Comparison of ENCODE assay signal across 29 mouse cellular contexts in the genomic region with DNA sequence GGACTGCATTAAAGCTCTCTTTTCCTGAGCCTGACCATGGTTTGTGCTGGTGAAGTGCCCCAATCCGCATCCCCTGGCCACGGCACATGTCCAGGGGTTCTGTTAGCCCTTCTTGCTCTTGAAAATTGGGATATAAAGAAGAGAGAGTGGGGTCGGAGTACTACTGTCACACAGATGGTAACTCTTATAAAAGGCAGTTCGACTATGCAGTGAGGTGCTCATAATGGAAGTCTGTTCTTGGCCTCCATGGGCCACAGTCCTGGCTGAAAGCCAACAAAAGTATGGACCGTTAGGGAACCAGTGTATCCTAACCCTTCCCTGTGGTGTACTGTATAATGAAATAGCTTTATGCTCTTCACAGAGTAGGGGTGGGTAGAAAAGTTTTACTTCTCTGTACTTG. TPM values are rescaled to one million over a fixed set of nuclear protein-coding genes. Genes with fewer than 3 reads are reported as not detected.
DNase-seq lines count a peak whose midpoint lies in the region; ATAC-seq lines count a peak whose summit lies in the region.
"Had no signal": no experiment of that assay in that cellular context is flagged by ENCODE, and none has a peak within 500 bp of the region (broad histone marks: within the 10 kb centered on the region; RNA-seq: fewer than 3 reads in every experiment).

No protein-coding gene starts in this region.

- H3K27me3 ChIP-seq in midbrain, embryonic 11.5 days (ENCODE audit: control insufficient read depth, insufficient read depth, low read length), result no peaks in the 10 kb centered on the region
- H3K27me3 ChIP-seq in midbrain, embryonic 13.5 days, result no peaks in the 10 kb centered on the region
- no peaks in the 10 kb centered on the region for H3K27me3 ChIP-seq in embryonic facial prominence, embryonic 15.5 days
- H3K27me3 ChIP-seq: neural tube, embryonic 12.5 days had no signal

- peaks cover 5% of the 10 kb centered on the region for H3K36me3 ChIP-seq in midbrain, embryonic 11.5 days (ENCODE audit: control insufficient read depth, insufficient read depth, low read length)
- peaks cover 37% of the 10 kb centered on the region for H3K36me3 ChIP-seq in midbrain, embryonic 13.5 days
- peaks cover 27% of the 10 kb centered on the region for H3K36me3 ChIP-seq in embryonic facial prominence, embryonic 15.5 days

- intact Hi-C loops in heart, postnatal 36 days (cut with DNase I), result no loop called here

- ATAC-seq in midbrain, embryonic 11.5 days (ENCODE audit: low FRiP score), result no peak
- no peak for ATAC-seq in midbrain, embryonic 13.5 days
- ATAC-seq in embryonic facial prominence, embryonic 15.5 days (ENCODE audit: insufficient number of reproducible peaks, low FRiP score, low TSS enrichment, low read depth), result 0 out of 2 replicates have a peak, but pooled peaks have one; percentile 34
- ATAC-seq: activated CD4-positive, CD25-positive, alpha-beta regulatory T cell, adult 4 months; forebrain, embryonic 16.5 days; hindbrain, embryonic 16.5 days had no signal

- peak; percentile 81 for DNase-seq in heart, adult 11 months
- no peak for DNase-seq in heart, postnatal 36 days
- peak; percentile 83 for DNase-seq in midbrain, embryonic 11.5 days (ENCODE audit: low spot score, missing footprints)
- DNase-seq in T-cell, adult 2 months (ENCODE audit: low spot score), result no peak
- DNase-seq in layer of hippocampus, adult 9-10 months (ENCODE audit: low spot score), result no peak
- DNase-seq: adrenal gland, adult 2 months; adrenal gland, postnatal 36 days; cerebellum, adult 18-20 months; cerebellum, postnatal 10 days; gastrocnemius, postnatal 10 days; heart, postnatal 14 days; kidney, adult 8-10 months; kidney, postnatal 4 days; layer of hippocampus, adult 9-11 months; liver; lung, adult 2 months; right cerebral cortex, postnatal 4 days had no signal

- 92% methylated on average over 5 of the region's 5 CpGs for WGBS in midbrain, embryonic 11.5 days
- WGBS in midbrain, embryonic 13.5 days, result 88% methylated on average over 5 of the region's 5 CpGs
- 66% methylated on average over 5 of the region's 5 CpGs for WGBS in embryonic facial prominence, embryonic 15.5 days

- no peak overlapping the region for H3K27ac ChIP-seq in midbrain, embryonic 11.5 days (ENCODE audit: low read depth, low read length)
- H3K27ac ChIP-seq in midbrain, embryonic 13.5 days, result no peak overlapping the region
- peak overlapping the region; percentile 28; the same call in 1 of the 2 replicates for H3K27ac ChIP-seq in embryonic facial prominence, embryonic 15.5 days (replicated peaks)
- H3K27ac ChIP-seq: left cerebral cortex, adult 2 months; liver, embryonic 14.5 days; midbrain, embryonic 10.5 days; neural tube, embryonic 12.5 days had no signal

- no peak overlapping the region for H3K4me3 ChIP-seq in midbrain, embryonic 11.5 days (ENCODE audit: low read depth, low read length)
- no peak overlapping the region for H3K4me3 ChIP-seq in midbrain, embryonic 13.5 days (replicated peaks)
- H3K4me3 ChIP-seq in embryonic facial prominence, embryonic 15.5 days (replicated peaks), result no peak overlapping the region
- H3K4me3 ChIP-seq: erythroblast, embryonic 14.5 days; left cerebral cortex, adult 2 months; midbrain, embryonic 10.5 days; myocyte; neural tube, embryonic 12.5 days had no signal

- H3K4me2 ChIP-seq in midbrain, embryonic 11.5 days, result no peak overlapping the region
- no peak overlapping the region for H3K4me2 ChIP-seq in midbrain, embryonic 13.5 days (replicated peaks)
- H3K4me2 ChIP-seq in embryonic facial prominence, embryonic 15.5 days (replicated peaks), result no peak overlapping the region
- H3K4me2 ChIP-seq: neural tube, embryonic 12.5 days had no signal

- no peaks in the 10 kb centered on the region for H3K9me3 ChIP-seq in midbrain, embryonic 11.5 days (ENCODE audit: control insufficient read depth, low read length)
- H3K9me3 ChIP-seq in midbrain, embryonic 13.5 days, result no peaks in the 10 kb centered on the region
- H3K9me3 ChIP-seq in embryonic facial prominence, embryonic 15.5 days (replicated peaks), result no peaks in the 10 kb centered on the region

- no peak overlapping the region for H3K9ac ChIP-seq in midbrain, embryonic 11.5 days (ENCODE audit: low read length)
- H3K9ac ChIP-seq in midbrain, embryonic 13.5 days (replicated peaks), result no peak overlapping the region
- no peak overlapping the region for H3K9ac ChIP-seq in embryonic facial prominence, embryonic 15.5 days
- H3K9ac ChIP-seq: liver, embryonic 14.5 days; neural tube, embryonic 12.5 days had no signal

- H3K4me1 ChIP-seq in midbrain, embryonic 11.5 days (ENCODE audit: control insufficient read depth, insufficient read depth, low read length), result no peaks in the 10 kb centered on the region
- no peaks in the 10 kb centered on the region for H3K4me1 ChIP-seq in midbrain, embryonic 13.5 days (replicated peaks)
- peaks cover 27% of the 10 kb centered on the region for H3K4me1 ChIP-seq in embryonic facial prominence, embryonic 15.5 days
- H3K4me1 ChIP-seq: midbrain, embryonic 10.5 days had no signal

RNA-seq across cellular contexts. Expression of gene Zc2hc1c, which starts 8.5 kb away (rescaled TPM):
- total RNA-seq in heart, postnatal 36 days (2021), result 1 to 10 TPM; 2.3 to 2.9 TPM
- 1.0 TPM in 2 replicates for polyA plus RNA-seq in midbrain, embryonic 11.5 days (2014; fragmentation: Nextera tagmentation; extraction: Ambion mirVana)
- 1.3 TPM in 2 replicates for polyA plus RNA-seq in midbrain, embryonic 13.5 days (2015; fragmentation: Nextera tagmentation; extraction: Ambion mirVana)
- polyA plus RNA-seq in embryonic facial prominence, embryonic 15.5 days (2015; fragmentation: Nextera tagmentation; extraction: Ambion mirVana), result 1.7 and 2.4 TPM in 2 replicates
- total RNA-seq: megakaryocyte progenitor cell, adult 5-6 weeks had no signal

RNA-seq across cellular contexts. Expression of gene Acyp1, which starts 8.7 kb away (rescaled TPM):
- total RNA-seq in heart, postnatal 36 days (2021), result 10 to 100 TPM; 15.9 to 22.1 TPM
- 68.0 and 69.5 TPM in 2 replicates for polyA plus RNA-seq in midbrain, embryonic 11.5 days (2014; fragmentation: Nextera tagmentation; extraction: Ambion mirVana)
- 68.1 and 71.4 TPM in 2 replicates for polyA plus RNA-seq in midbrain, embryonic 13.5 days (2015; fragmentation: Nextera tagmentation; extraction: Ambion mirVana)
- 50.8 and 60.2 TPM in 2 replicates for polyA plus RNA-seq in embryonic facial prominence, embryonic 15.5 days (2015; fragmentation: Nextera tagmentation; extraction: Ambion mirVana)

RNA-seq across cellular contexts. Expression of gene Mlh3, which starts 26.5 kb away (rescaled TPM):
- 1 to 10 TPM; 7.5 to 8.7 TPM for total RNA-seq in heart, postnatal 36 days (2021)
- 10.1 and 10.4 TPM in 2 replicates for polyA plus RNA-seq in midbrain, embryonic 11.5 days (2014; fragmentation: Nextera tagmentation; extraction: Ambion mirVana)
- 8.9 and 9.0 TPM in 2 replicates for polyA plus RNA-seq in midbrain, embryonic 13.5 days (2015; fragmentation: Nextera tagmentation; extraction: Ambion mirVana)
- polyA plus RNA-seq in embryonic facial prominence, embryonic 15.5 days (2015; fragmentation: Nextera tagmentation; extraction: Ambion mirVana), result 7.5 and 8.4 TPM in 2 replicates

RNA-seq across cellular contexts. Expression of gene Nek9, which starts 42.2 kb away (rescaled TPM):
- total RNA-seq in heart, postnatal 36 days (2021), result 100 to 1,000 TPM; 100 to 106 TPM
- 10.4 and 10.6 TPM in 2 replicates for polyA plus RNA-seq in midbrain, embryonic 11.5 days (2014; fragmentation: Nextera tagmentation; extraction: Ambion mirVana)
- 12.6 and 13.5 TPM in 2 replicates for polyA plus RNA-seq in midbrain, embryonic 13.5 days (2015; fragmentation: Nextera tagmentation; extraction: Ambion mirVana)
- 23.9 and 25.4 TPM in 2 replicates for polyA plus RNA-seq in embryonic facial prominence, embryonic 15.5 days (2015; fragmentation: Nextera tagmentation; extraction: Ambion mirVana)

Comparison
In these comparisons a context has a peak if more than half of its experiments do, and no peak if none do; other contexts are left out.
1. DNase-seq: peak in heart, adult 11 months (single experiment) and midbrain, embryonic 11.5 days (single experiment); none in heart, postnatal 36 days (0 of 2), T-cell, adult 2 months (single experiment) and layer of hippocampus, adult 9-10 months (single experiment).